Mouse (Mus musculus): ENCODE measurements around the gene Vmn2r39. TPM values are rescaled to one million over a fixed set of nuclear protein-coding genes. Genes with fewer than 3 reads are reported as not detected.
"Not testable (repeated sequence)": the region's sequence is repeated elsewhere in the genome, so short reads cannot be mapped to it uniquely, and the experiment has no call there.

Vmn2r39 gene
- total RNA-seq (2021), result not detected
- long read RNA-seq, experiment 1, result 0 reads
- long read RNA-seq, experiment 2, result 0 reads

DNA sequence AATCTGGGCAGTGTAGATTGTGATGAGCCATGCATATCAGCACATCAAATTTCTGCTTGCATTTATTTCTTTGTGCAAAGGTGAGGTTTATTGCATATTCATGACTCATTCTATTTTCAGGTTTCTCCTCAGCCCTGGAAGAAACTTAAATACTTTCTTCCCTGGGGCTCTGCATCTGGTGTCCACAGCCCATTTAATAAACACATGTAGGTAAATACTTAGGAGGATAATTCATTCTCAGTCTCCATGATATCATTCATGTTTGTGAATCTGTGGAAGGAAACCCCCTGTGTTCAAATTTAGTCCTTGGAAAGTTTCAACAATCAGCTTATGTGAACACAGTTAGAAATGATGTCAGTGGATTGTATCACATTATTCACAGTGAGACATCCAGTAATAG, at the start of gene Vmn2r39:
Gene Vmn2r39 (minus strand): TSS at position 101 of the 400 bp plus-strand sequence.
- H3K4me3 ChIP-seq; H3K27ac ChIP-seq; DNase-seq (ENCODE audit: low spot score in 2 of 2): not testable (repeated sequence)

DNA sequence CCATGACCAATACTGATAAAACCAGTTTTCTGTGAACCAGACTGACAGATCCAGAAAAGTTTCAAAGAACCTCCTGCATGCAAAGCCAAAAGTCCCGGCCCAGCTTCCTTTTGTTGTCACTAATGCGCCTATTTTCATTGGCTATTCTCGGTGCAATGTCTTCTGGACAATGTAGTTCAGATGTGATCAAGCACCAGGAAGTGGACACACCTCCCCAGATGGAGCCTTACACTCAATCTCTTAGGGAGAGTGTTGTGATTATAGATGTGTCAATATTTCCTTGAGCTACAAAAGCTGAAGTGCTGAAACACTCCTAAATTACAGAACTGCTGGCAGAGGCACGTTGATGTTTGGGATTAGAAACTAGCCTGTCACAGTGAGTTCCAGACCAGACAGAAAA, 34.8 kb upstream of the Vmn2r39 start:
- H3K4me3 ChIP-seq; H3K27ac ChIP-seq; DNase-seq (ENCODE audit: low spot score in 2 of 2): not testable (repeated sequence)

Other genes with a start within 250 kb of the Vmn2r39 start
- gene Vmn2r40, start 99.4 kb downstream of the Vmn2r39 start, total RNA-seq (2021), result not detected
- not detected for gene Vmn2r38, start 67.1 kb upstream of the Vmn2r39 start, total RNA-seq (2021)
- gene Vmn2r37, start 192.9 kb upstream of the Vmn2r39 start, total RNA-seq (2021), result not detected

Measured in layer of hippocampus, adult 2 months (tissue).